Mouse (Mus musculus) gonadal fat pad, adult 2 months (tissue): ENCODE data around the gene Mnt. TPM values are rescaled to one million over a fixed set of nuclear protein-coding genes. Genes with fewer than 3 reads are reported as not detected.

Experiments
- polyA plus RNA-seq: library from polyadenylated mRNA; depleted of rRNA; stranded (reverse); fragments of >200 nt; gene quantifications from 2 replicates; pipeline ENCODE4 v1.2.3, GENCODE M21; 2012; rRNA removed

Gene Mnt
- polyA plus RNA-seq, 1 experiment = 11.5 TPM

Other genes starting within 250 kb of the Mnt start
- gene Rap1gap2, start 220.0 kb upstream of the Mnt start, polyA plus RNA-seq = 13.2 and 23.6 TPM in 2 replicates
- 0.72 and 0.99 TPM in 2 replicates for gene Ccdc92b, start 211.3 kb upstream of the Mnt start, polyA plus RNA-seq
- 71.5 and 84.5 TPM in 2 replicates for gene Cluh, start 181.4 kb upstream of the Mnt start, polyA plus RNA-seq
- 29.1 and 30.4 TPM in 2 replicates for gene Pafah1b1, start 106.2 kb upstream of the Mnt start, polyA plus RNA-seq
- gene Mettl16, start 60.1 kb upstream of the Mnt start, polyA plus RNA-seq = 3.9 and 4.1 TPM in 2 replicates
- gene Sgsm2, start 66.1 kb downstream of the Mnt start, polyA plus RNA-seq = 37.6 and 38.4 TPM in 2 replicates
- gene Tsr1, start 67.2 kb downstream of the Mnt start, polyA plus RNA-seq = 9.0 and 13.8 TPM in 2 replicates
- gene Smg6, start 94.9 kb downstream of the Mnt start, polyA plus RNA-seq = 29.3 and 35.1 TPM in 2 replicates
- gene Srr, start 95.0 kb downstream of the Mnt start, polyA plus RNA-seq = 18.4 and 19.6 TPM in 2 replicates